Mouse (Mus musculus) adrenal gland (tissue): ENCODE results near the gene Cyp4f13.

ENCODE experiments used
- intact Hi-C: fragments of 180-260 bp; cut with DNase I; formaldehyde crosslinking; loops from one replicate; pipeline ENCODE4 v1.15.1; 2025
- long read RNA-seq, 2 experiments: library from polyadenylated mRNA; unstranded; transcript quantifications; one replicate each; pipeline ENCODE4 v2.0.0; 2020; ENCODE audit warnings: borderline replicate concordance in 1 of 2; ENCODE audit not compliant: insufficient replicate concordance in 1 of 2

Gene Cyp4f13
- long read RNA-seq, experiment 1, transcript Cyp4f13-201 (13 exons, 1,752 nt) = major isoform, 12 of 20 reads
- long read RNA-seq, experiment 1, partial matches to known transcripts = 3 of 20 reads
- long read RNA-seq, experiment 1, other reads (novel, unspliced or antisense) = 4 of 20 reads
- long read RNA-seq, experiment 2, transcript Cyp4f13-201 (13 exons, 1,752 nt) = major isoform, 20 of 36 reads
- long read RNA-seq, experiment 2, partial matches to known transcripts = 7 of 36 reads
- long read RNA-seq, experiment 2, other reads (novel, unspliced or antisense) = 5 of 36 reads

DNA sequence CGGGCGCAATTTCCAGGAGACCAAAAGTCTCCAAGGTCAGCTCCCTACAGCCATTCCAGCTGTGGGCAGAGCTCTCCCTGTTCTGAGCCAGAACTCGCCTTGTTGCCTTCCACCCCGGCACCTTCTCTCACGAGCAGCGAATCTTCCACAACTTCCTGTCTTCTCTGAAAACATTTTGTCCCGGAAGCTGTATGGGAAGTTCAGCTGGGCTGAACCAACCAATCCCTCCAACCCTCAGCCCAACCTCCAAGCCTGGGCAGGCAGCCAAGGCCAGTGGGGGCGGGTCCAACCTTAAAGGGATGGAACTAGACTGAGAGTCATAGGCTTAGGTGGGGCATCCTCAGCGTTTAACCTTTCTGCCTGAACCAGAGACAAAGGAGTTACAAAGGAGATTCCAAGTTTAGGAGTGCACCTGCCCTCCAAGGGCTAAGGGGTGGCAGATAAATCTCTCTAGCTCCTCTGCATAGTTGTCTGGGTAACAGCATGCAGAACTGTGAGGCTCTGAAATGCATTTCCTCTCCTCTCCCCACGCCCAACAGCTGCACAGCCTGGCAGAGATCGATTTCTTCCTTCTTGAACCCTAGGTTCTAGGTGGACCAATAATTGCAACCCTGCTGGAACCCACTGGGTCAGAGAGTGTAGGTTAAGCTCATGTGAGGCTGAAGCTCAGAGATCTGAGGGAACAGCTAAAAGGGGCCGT, at the start of gene Cyp4f13:
Gene Cyp4f13, minus strand, starts transcription at position 188 of the 700 bp plus-strand sequence.
- intact Hi-C loops = no loop called here

DNA sequence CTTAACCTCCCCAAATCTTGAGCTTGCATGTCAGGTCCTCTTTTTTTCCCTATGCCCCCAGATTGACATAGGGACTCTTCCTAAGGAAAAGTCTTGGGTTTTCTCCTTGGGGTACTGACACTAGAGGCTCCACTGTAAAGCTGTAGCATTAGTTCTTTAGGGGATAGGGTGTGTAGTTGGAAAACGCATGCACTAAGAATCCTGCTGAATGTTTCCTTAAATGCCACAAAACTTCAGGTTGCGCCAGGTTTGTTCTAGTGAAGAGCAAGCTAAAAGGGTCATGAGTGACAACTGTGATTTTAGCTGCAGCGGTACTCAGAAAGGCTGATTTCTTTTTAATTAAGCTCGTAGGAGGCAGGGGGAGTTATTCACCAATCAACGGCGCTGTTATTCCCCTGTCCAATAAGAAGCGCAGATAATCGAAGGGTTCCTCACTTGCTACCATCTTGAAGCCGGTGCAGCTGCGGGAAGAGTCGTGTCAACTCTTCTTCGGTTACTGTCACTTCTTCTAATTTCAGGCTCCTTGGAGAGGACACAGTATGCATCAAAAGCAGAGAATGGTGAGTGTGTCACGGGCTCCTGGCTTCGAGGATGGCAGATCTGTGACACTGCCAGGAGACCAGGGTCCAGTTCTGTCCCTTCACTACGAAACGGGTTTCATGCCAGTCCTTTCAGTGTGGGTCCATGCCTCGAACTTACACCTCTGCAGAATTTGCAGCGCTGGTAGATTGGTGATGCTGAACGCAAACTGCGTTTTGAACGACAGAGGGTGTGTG, 45.7 kb upstream of the Cyp4f13 start, which contains the start of gene Zfp952:
Gene Zfp952, plus strand, starts transcription at position 431 of the 776 bp plus-strand sequence.
- intact Hi-C loops = no loop called here

DNA sequence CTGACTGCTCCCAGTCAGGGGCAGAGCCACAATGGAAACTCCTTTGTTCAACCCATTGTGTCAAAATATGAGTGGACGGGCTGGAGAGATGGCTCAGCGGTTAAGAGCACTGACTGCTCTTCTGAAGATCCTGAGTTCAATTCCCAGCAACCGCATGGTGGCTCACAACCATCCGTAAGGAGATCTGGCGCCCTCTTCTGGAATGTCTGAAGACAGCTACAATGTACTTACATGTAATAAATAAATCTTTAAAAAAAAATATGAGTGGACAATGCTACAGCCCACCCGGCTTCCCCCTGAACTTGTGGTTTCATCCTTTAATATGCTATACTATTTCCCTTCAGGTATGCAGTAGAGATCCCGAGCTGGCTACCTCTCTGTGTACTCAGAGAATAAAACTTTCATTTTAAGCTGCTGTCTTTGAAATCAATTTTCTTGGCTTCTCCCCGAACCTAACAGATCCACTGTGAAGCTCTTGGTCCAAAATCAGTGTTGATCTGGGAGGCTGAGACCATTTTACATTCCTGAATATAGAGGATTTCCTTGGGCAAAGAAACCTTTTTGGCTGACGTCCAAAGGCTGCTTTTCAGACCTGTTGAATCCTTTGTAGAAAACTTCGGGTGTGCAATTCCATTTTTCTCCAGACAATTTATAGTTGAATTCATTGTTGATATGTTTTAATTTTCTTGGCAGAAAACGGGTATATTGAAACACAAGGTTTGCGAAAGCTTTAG, 44.9 kb upstream of the Cyp4f13 start:
- intact Hi-C loops = no loop called here

DNA sequence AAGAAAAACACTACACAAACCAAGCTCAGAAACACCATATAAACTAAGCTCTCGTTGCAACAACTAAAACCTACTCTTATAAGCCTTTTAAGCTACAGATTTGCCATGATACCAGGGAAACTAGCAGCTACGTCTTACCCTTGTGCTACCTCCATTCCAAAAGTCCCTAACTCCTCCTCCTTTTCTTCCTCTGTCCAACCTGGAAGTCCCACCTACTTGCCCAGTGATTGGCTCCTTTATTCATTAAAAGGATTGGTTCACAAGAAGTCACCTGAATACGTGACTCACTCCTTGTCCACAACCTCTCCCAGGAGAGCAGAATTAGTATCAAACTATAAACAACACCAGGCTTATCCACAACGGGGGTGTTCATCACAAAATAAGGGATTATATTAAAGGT, 39.1 kb upstream of the Cyp4f13 start:
- intact Hi-C loops = no loop called here

DNA sequence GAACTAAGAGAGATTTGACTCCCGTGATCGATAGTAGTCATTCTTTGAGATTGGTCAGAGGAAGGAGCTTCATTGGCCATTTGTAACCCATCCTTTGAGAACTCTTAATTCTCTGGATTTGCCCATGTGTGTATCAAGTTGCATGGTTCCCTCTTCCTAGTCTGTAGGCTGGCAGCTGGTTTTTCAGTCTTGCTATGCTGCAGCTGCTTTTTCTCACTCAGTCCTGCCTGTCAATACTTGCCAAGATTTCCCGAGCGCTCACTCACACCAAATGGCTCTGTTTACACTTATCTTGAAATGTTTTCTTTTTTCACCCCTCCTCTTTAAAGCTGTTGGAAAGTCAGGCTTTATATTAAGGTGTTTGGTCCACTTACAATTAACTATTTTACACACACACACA, 34.2 kb upstream of the Cyp4f13 start:
- intact Hi-C loops = no loop called here

- intact Hi-C loops = no loop called here
Observed at GRCm38 (mm10) chr17:32965623-32966290, 18.6 kb upstream of the Cyp4f13 start, which contains the start of gene Zfp472. Zfp472 (plus strand) TSS chr17:32965814.

DNA sequence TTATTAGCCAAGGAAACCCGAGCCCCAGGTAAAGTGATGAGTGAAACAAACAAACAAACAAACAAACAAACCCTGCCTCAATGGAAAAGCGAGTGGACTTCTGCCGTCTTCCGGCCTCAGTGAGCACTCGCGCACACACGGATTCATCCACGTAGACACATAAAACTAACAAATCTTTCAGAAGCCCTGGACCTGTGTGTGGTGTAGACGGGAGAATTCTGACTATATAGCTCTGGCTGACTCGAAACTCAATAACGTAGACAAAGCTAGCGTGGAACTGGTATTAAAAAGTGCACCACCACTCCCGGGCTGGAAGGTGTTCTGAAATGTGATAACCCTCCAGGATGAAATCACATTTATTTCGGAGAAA, 18.0 kb upstream of the Cyp4f13 start:
- intact Hi-C loops = no loop called here

DNA sequence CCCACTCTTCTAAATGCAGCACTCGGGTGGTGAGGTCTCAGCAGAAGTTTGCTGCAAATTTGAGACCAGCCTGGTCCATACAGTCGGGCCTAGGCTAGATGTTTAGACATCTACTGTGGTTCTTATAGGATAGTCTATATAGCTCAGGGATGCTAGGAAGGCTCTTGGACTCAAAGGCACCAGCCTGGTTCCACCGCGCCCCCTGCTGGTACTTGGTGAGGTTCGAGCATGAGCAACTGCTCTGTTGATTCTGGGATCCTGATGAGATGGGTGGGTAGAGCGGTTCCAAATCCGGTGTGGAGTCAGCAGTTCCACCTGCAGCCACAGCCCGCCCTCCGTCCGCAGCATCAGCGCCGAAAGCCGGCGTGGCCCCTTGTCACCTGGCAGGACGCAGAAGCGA, 4.2 kb upstream of the Cyp4f13 start:
- intact Hi-C loops = loop anchor here (5.0 kb wide), 2 partner anchors 44 to 94 kb away; no protein-coding TSS in a partner anchor

- intact Hi-C loops = loop anchor here (5.0 kb wide), 2 partner anchors 44 to 94 kb away; no protein-coding TSS in a partner anchor
Observed at GRCm38 (mm10) chr17:32951006-32951405, 3.8 kb upstream of the Cyp4f13 start.

- intact Hi-C loops = loop anchor here (5.0 kb wide), 2 partner anchors 43 to 93 kb away; no protein-coding TSS in a partner anchor
Observed at GRCm38 (mm10) chr17:32950136-32950535, 2.9 kb upstream of the Cyp4f13 start.

- intact Hi-C loops = no loop called here
Observed at GRCm38 (mm10) chr17:32946716-32947115, 486 bp downstream of the Cyp4f13 start.

DNA sequence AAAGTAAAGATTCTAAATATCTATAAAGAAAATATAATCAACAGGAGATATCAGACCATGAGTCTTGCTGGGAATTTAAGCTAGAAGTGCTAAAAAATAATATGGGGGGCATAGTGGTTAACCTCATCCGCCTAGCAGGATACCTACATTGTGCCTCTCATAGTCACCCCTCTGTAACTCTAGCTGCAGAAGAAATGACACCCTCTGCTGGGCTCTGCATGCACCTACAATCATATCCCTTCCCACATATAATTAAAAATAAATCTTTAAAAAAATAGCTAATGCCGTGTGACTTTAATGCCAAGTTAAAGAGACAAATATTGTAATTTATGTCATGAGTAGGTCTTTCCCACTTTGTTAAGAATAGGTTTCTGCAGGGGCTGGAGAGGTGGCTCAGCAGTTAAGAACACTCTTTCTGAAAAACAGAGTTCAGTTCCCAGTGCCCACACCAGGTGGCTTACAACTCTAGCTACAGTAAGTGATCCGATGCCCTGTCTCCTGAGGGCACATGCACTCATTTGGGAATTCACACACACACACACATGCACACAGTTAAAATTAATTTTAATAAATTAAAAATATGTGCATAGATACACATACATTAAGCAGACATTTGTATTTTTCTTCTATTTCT, 2.7 kb downstream of the Cyp4f13 start:
- intact Hi-C loops = no loop called here

DNA sequence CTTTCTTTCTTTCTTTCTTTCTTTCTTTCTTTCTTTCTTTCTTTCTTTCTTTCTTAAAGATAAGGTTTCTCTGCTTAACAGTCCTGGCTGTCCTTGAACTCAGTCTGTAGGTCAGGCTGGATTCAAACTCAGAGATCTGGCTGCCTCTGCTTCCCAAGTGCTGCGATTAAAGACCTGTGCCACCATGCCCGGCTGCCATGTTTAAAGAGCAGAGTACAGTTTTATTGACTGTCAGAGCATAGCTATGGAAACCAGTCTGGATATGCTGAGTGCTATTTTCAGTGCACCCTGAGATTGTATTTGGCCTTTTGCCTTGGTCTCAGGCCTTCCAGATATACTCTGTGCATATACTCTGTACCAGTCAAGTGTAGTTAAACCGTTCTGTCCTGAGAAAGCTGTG, 3.5 kb downstream of the Cyp4f13 start:
- intact Hi-C loops = no loop called here

DNA sequence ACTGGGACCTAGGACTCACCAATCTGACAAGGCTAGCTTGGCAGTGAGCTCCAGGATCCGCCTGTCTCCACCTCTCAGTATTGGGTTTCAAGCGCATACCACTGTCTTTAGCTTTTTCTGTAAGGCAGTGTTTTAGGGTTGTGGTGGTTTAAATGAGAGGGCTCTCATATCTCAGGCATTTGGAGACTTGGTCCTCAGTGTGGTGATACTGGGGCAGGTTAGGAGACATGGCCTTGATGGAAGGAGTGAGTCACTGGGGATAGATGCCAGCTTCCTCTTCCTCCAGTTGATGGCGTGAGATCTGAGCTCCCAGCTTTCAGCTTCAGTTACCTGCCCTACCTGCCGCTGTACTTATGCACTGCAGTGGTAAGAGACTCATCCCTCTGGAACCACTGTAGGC, 7.4 kb downstream of the Cyp4f13 start:
- intact Hi-C loops = no loop called here

DNA sequence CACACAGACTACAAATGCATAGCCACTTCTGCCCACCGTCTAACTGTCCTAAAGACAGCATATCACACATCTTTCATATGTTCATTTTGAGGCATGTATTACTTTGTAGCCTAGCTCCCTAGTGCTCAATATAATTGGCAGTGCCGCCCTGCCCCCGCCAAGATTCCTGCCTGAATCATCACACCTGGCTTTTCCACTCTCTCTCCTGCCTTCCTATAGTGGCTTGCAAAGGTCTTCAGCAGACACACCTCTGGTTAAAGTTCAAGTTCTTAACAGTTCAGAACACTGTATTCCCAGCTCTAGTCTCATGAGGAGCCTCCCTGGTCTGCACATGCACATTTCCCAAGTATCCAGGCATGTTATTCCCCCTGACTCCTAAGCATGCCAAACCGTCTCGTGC, 19.4 kb downstream of the Cyp4f13 start:
- intact Hi-C loops = loop anchor here (1.0 kb wide), 1 partner anchor 13 kb away; no protein-coding TSS in a partner anchor

- intact Hi-C loops = no loop called here
Observed at GRCm38 (mm10) chr17:32924658-32925312, 22.4 kb downstream of the Cyp4f13 start.

GRCm38 (mm10) chr17:32923681-32924080, 23.5 kb downstream of the Cyp4f13 start:
- intact Hi-C loops = no loop called here

DNA sequence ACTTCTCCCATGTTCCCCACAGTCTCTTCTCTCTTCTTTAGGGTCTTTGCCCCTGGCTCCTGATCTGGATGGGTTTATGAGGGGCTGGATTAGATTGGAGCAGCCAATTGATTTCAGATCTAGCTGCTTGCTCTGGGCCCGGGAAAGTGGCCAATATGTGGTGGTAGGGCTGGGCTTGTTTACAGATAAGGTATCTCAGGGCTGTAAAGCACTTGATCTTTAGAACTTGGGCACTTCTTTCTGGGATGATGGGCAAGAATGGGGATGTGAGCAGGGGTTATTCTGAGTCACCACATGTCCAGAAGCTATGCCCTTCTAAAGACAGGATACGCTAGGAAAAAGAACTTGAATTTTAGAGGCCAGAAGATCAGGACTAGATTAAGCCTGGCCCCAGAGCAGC, 28.1 kb downstream of the Cyp4f13 start:
- intact Hi-C loops = no loop called here

DNA sequence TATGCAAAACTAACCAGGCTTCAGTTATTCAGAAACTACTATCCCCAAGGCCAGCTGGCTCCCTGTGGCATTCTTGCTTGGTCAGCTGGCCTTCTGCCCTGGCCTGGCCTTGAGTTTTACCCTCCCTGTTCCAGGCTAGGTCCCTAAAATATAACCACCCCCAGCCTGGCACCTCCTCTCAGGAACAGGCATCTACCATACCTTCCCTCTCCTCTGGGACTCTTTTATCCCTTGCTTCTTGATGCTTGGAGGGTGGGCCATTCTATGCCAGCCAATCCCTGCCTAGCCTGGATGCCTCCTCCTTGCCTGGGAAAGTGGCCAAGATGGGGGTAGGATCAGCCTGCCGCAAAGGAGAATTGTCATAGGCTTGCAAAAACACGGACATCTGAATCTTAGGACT, 30.1 kb downstream of the Cyp4f13 start, which contains the start of gene Cyp4f14:
Gene Cyp4f14, minus strand, starts transcription at position 212 of the 400 bp plus-strand sequence.
- intact Hi-C loops = no loop called here
